Mouse (Mus musculus): ENCODE measurements around the gene Sema6d. TPM values are rescaled to one million over a fixed set of nuclear protein-coding genes. Genes with fewer than 3 reads are reported as not detected.

The Sema6d gene
- polyA plus RNA-seq, 1 experiment from 2014 or later, result 3.6 TPM

DNA sequence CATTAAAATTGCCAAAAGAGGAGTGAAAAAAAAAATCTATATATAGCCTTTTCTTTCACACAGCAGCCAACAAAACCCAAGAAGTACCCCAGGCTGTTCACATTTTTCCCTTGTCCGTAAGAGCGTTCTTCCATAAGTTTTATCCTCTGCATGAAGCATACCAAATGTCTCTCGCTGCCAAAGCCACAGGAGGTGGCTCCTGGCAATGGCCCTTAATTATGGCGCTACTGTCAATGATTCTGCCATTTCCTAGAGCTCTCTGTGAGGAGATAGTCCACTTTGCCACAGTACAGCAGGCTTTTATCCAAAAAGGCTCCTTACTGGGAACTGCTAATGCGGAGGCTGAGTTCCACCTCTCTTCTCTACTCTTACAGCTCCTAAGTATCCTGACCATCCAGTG, 104.3 kb downstream of the Sema6d start:
- no peaks in the 10 kb centered on the region for H3K27me3 ChIP-seq (ENCODE audit: insufficient read depth, low read length)
- no peak overlapping the region for H3K27ac ChIP-seq (ENCODE audit: low read depth)
- H3K36me3 ChIP-seq (replicated peaks; ENCODE audit: insufficient read depth, low read length), result no peaks in the 10 kb centered on the region
- H3K4me2 ChIP-seq (ENCODE audit: low read depth, low read length), result no peak overlapping the region
- ATAC-seq (no peak), DNase-seq (no peak)
- H3K9ac ChIP-seq (replicated peaks), result no peak overlapping the region
- H3K4me3 ChIP-seq (ENCODE audit: low read depth, low read length), result no peak overlapping the region
- no peak for TF ChIP-seq EP300 (IDR thresholded peaks at IDR 0.05; ENCODE audit: low read depth)
- no peak for TF ChIP-seq CTCF (IDR thresholded peaks at IDR 0.05; ENCODE audit: low read depth)
- H3K4me1 ChIP-seq (ENCODE audit: insufficient read depth), result no peaks in the 10 kb centered on the region
- no peaks in the 10 kb centered on the region for H3K9me3 ChIP-seq (ENCODE audit: low read length)
- 76% methylated on average over 5 of the region's 5 CpGs for WGBS (ENCODE audit: insufficient replicate concordance)

DNA sequence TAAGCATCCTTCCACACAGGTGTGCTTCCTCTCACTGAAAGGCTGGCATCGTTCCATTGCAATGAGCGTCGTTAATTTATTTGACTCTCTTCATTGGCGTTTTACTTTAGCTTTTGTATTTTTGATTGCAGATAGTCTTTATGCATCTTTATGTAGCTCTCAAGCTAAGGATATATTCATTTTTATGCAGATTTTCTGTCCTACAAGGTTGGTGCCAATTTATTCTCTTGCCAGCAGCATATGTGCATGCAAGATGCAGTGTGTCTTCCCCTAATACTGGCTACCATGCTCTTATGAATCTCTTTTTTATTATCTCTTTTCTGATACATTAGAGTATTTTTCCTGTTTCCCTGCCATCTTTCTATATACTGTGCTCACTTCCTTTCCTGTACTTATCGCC, 111.7 kb downstream of the Sema6d start:
- Histone ChIP-seq H3K27ac (ENCODE audit: low read depth) (no peak overlapping the region), H3K4me2 (ENCODE audit: low read depth, low read length) (no peak overlapping the region), H3K9me3 (ENCODE audit: low read length) (no peaks in the 10 kb centered on the region), H3K36me3 (replicated peaks; ENCODE audit: insufficient read depth, low read length) (no peaks in the 10 kb centered on the region), H3K27me3 (ENCODE audit: insufficient read depth, low read length) (no peaks in the 10 kb centered on the region), H3K4me3 (ENCODE audit: low read depth, low read length) (no peak overlapping the region), H3K9ac (replicated peaks) (no peak overlapping the region), H3K4me1 (ENCODE audit: insufficient read depth) (no peaks in the 10 kb centered on the region)
- 81% methylated on average over 5 of the region's 5 CpGs for WGBS (ENCODE audit: insufficient replicate concordance)
- DNase-seq (no peak), ATAC-seq (no peak)
- no peak for TF ChIP-seq CTCF (IDR thresholded peaks at IDR 0.05; ENCODE audit: low read depth)
- TF ChIP-seq EP300 (IDR thresholded peaks at IDR 0.05; ENCODE audit: low read depth), result no peak

DNA sequence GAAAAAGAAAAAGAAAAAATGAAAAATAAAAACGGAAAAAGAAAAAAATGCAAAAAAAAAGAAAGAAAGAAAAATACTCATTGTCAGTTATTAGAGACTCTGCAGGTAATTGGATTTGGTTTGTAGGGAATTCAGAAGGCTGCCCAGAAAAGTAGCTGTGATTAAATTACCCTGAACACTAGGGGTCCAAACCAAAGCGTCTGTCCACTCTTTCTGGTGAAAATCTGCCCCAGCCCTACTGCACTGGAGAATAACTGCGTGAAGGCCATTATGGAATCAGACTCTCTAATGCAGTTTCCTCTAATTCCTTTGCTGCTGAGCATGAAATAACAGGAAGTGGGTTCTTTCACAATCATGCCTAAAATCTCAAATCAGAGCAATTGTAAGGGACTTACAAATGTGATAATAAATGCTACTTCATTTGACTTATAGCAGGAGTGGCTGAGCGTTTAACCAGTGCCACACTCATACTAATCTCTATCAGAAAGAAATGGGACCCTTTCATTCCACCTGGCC, 112.8 kb downstream of the Sema6d start:
- no peak overlapping the region for H3K9ac ChIP-seq (replicated peaks)
- WGBS (ENCODE audit: insufficient replicate concordance), result 33% methylated on average over 4 of the region's 4 CpGs
- DNase-seq (no peak), ATAC-seq (no peak)
- H3K4me1 ChIP-seq (ENCODE audit: insufficient read depth), result no peaks in the 10 kb centered on the region
- no peaks in the 10 kb centered on the region for H3K36me3 ChIP-seq (replicated peaks; ENCODE audit: insufficient read depth, low read length)
- no peaks in the 10 kb centered on the region for H3K27me3 ChIP-seq (ENCODE audit: insufficient read depth, low read length)
- no peak overlapping the region for H3K4me3 ChIP-seq (ENCODE audit: low read depth, low read length)
- H3K4me2 ChIP-seq (ENCODE audit: low read depth, low read length), result no peak overlapping the region
- no peak overlapping the region for H3K27ac ChIP-seq (ENCODE audit: low read depth)
- no peaks in the 10 kb centered on the region for H3K9me3 ChIP-seq (ENCODE audit: low read length)
- TF ChIP-seq EP300 (IDR thresholded peaks at IDR 0.05; ENCODE audit: low read depth) (no peak), CTCF (IDR thresholded peaks at IDR 0.05; ENCODE audit: low read depth) (no peak)

DNA sequence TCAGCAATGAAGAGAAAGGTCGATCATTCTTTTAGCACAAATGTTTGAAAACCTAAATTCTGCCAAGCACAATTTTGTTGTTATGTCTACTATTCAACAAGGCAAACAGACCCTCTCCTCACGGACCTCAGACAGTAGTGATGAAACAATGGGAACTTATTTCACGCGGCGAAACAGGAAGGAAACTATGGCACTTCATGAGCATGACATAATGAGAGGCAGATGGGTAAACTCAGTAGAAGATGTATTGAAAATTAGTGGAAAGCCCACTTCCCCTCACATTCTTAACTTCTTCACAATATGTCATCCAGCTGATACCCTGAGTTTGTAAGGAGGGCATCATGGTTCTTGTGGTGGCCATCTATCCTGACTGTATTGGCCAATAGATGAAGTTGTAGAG, 116.0 kb downstream of the Sema6d start:
- WGBS (ENCODE audit: insufficient replicate concordance), result 40% methylated on average over 5 of the region's 5 CpGs
- no peak overlapping the region for H3K4me2 ChIP-seq (ENCODE audit: low read depth, low read length)
- ATAC-seq (no peak), DNase-seq (no peak)
- no peaks in the 10 kb centered on the region for H3K36me3 ChIP-seq (replicated peaks; ENCODE audit: insufficient read depth, low read length)
- TF ChIP-seq EP300 (IDR thresholded peaks at IDR 0.05; ENCODE audit: low read depth) (no peak), CTCF (IDR thresholded peaks at IDR 0.05; ENCODE audit: low read depth) (no peak)
- H3K4me1 ChIP-seq (ENCODE audit: insufficient read depth), result no peaks in the 10 kb centered on the region
- no peak overlapping the region for H3K4me3 ChIP-seq (ENCODE audit: low read depth, low read length)
- H3K9ac ChIP-seq (replicated peaks), result no peak overlapping the region
- H3K27me3 ChIP-seq (ENCODE audit: insufficient read depth, low read length), result no peaks in the 10 kb centered on the region
- no peaks in the 10 kb centered on the region for H3K9me3 ChIP-seq (ENCODE audit: low read length)
- no peak overlapping the region for H3K27ac ChIP-seq (ENCODE audit: low read depth)

DNA sequence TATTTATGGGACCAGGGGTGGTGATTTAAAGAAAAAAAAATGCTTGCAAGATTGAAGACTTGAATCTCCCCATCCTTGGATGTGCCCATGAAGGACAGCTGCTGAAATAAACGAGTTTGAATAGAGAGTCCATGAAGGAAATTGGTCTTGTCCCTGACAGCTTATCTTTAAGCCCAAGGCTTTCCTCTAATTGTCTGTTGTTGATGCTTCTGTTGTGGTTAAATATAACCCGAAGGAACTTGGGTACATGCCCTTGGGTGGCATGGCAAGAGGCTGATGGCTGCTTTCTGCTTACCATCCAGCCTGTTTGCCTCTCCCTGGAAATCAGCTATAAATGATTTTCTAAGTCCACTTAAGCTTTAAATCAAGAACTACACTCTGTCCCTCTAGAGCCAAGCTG, 118.5 kb downstream of the Sema6d start:
- 16% methylated on average over 2 of the region's 2 CpGs for WGBS (ENCODE audit: insufficient replicate concordance)
- ATAC-seq, result no peak
- no peak overlapping the region for H3K4me3 ChIP-seq (ENCODE audit: low read depth, low read length)

DNA sequence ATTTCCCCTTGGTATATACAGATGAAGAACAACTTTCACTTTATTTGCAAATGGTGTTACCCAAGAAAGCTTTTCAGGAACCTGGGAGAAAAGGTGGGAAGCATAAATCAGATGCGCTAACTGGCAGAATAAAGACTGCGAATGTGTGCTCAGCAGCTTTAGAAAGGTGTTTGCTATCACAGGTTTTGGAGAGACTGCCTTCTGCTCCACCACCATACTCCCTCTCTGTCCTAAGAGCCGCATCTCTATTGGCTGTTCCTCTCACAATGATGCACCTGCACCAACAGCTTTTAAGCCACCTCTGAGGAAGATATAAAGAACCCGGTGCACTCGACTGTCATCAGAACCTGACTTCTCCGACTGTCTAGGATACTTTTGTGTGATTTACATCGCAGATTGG, 133.8 kb downstream of the Sema6d start:
- H3K36me3 ChIP-seq (replicated peaks; ENCODE audit: insufficient read depth, low read length), result no peaks in the 10 kb centered on the region
- H3K9ac ChIP-seq (replicated peaks), result no peak overlapping the region
- H3K27me3 ChIP-seq (ENCODE audit: insufficient read depth, low read length), result no peaks in the 10 kb centered on the region
- no peaks in the 10 kb centered on the region for H3K4me1 ChIP-seq (ENCODE audit: insufficient read depth)
- no peak overlapping the region for H3K27ac ChIP-seq (ENCODE audit: low read depth)
- TF ChIP-seq CTCF (IDR thresholded peaks at IDR 0.05; ENCODE audit: low read depth) (no peak), EP300 (IDR thresholded peaks at IDR 0.05; ENCODE audit: low read depth) (no peak)
- H3K9me3 ChIP-seq (ENCODE audit: low read length), result no peaks in the 10 kb centered on the region
- H3K4me2 ChIP-seq (ENCODE audit: low read depth, low read length), result no peak overlapping the region
- WGBS (ENCODE audit: insufficient replicate concordance), result 74% methylated on average over 7 of the region's 7 CpGs
- ATAC-seq, result no peak
- DNase-seq, result no peak
- no peak overlapping the region for H3K4me3 ChIP-seq (ENCODE audit: low read depth, low read length)

More for the DNA sequence above, 118.5 kb downstream of the Sema6d start:
- Histone ChIP-seq H3K9ac (replicated peaks) (no peak overlapping the region), H3K4me2 (ENCODE audit: low read depth, low read length) (no peak overlapping the region), H3K4me1 (ENCODE audit: insufficient read depth) (no peaks in the 10 kb centered on the region), H3K9me3 (ENCODE audit: low read length) (no peaks in the 10 kb centered on the region), H3K27me3 (ENCODE audit: insufficient read depth, low read length) (no peaks in the 10 kb centered on the region), H3K36me3 (replicated peaks; ENCODE audit: insufficient read depth, low read length) (no peaks in the 10 kb centered on the region), H3K27ac (ENCODE audit: low read depth) (no peak overlapping the region)
- DNase-seq, result no peak
- TF ChIP-seq CTCF (IDR thresholded peaks at IDR 0.05; ENCODE audit: low read depth) (no peak), EP300 (IDR thresholded peaks at IDR 0.05; ENCODE audit: low read depth) (no peak)

DNA sequence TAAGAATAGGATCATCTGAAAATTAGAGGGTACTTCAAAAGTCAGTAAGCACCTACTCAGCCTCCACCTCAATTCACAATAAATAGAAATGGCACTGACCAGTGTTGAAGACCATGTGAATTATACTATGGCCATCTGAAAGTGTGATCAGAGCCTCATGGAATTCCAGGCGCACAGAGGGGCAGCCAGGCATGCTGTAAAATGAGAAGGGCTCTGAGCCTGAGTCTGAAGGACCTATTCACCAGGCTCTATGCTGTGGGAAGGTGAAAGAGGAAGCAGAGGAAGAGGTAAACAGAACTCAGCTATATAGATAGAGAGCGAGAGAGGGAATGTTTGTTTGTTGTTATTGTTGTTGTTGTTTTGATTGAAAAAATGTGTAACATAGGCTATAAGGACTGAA, 134.6 kb downstream of the Sema6d start:
- Histone ChIP-seq H3K27ac (ENCODE audit: low read depth) (no peak overlapping the region), H3K4me3 (ENCODE audit: low read depth, low read length) (no peak overlapping the region), H3K9me3 (ENCODE audit: low read length) (no peaks in the 10 kb centered on the region), H3K27me3 (ENCODE audit: insufficient read depth, low read length) (no peaks in the 10 kb centered on the region), H3K9ac (replicated peaks) (no peak overlapping the region), H3K36me3 (replicated peaks; ENCODE audit: insufficient read depth, low read length) (no peaks in the 10 kb centered on the region), H3K4me1 (ENCODE audit: insufficient read depth) (no peaks in the 10 kb centered on the region), H3K4me2 (ENCODE audit: low read depth, low read length) (no peak overlapping the region)
- WGBS (ENCODE audit: insufficient replicate concordance), result 57% methylated on average over 2 of the region's 2 CpGs
- TF ChIP-seq EP300 (IDR thresholded peaks at IDR 0.05; ENCODE audit: low read depth) (no peak), CTCF (IDR thresholded peaks at IDR 0.05; ENCODE audit: low read depth) (no peak)
- DNase-seq (no peak), ATAC-seq (no peak)

Data from liver, postnatal 0 days (tissue).